Mouse (Mus musculus) megakaryocyte, embryonic 14.5 days (primary cell): ENCODE data around the gene Rbm20.

Experiments
- FLI1 ChIP-seq: IDR thresholded peaks from 2 replicates; pipeline ENCODE4 v1.6.1; 2012; ENCODE audit warnings: low read length, inconsistent platforms, mixed read lengths
- GATA1 ChIP-seq: IDR thresholded peaks from 3 replicates; pipeline ENCODE4 v1.6.1; 2012; ENCODE audit warnings: mixed read lengths, low read length, inconsistent platforms, borderline replicate concordance

DNA sequence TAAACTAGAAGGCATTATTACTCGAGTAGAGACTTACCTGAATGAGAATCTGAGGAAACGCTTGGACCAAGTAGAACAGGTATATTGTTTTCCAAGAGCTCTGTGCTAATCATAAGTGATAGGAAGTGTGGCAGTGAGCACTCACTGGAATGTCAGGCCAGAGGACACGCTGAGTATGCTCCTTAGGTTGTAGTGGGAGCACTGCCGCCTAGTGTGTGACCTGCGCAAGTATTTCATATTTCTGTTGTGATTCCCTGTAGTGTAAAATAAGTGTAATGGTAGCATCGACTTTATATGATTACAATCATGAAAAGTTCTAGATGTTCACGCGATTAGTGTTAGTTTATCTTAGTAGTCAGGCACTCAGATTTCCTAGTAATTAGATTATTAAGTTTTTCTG, 38.4 kb upstream of the Rbm20 start:
- TF ChIP-seq GATA1 (no peak), FLI1 (no peak)
